8 mouse cellular contexts compared by ENCODE assay signal in the genomic region with DNA sequence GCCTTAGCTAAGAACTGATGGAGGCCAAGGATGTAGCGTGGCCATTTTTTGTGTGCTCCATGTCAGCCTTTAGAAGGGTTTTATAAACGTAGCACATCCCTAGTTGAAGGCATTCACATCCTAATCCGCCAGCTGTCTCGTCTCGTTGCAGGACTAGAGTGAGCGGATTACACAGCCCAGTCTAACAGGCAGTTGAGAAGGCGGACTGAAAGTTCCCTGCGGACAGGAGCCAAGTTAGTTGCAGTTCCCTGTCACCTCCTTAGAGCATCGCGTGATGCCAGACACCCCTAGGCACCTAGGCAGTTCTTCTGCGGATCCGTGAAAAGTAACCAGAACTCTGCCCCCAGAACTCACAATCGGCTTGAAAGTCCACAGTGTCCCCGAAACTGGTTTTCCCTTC. TPM values are rescaled to one million over a fixed set of nuclear protein-coding genes. Genes with fewer than 3 reads are reported as not detected.
DNase-seq lines count a peak whose midpoint lies in the region; ATAC-seq and TF ChIP-seq lines count a peak whose summit lies in the region.

No protein-coding gene starts in this region.

- H3K9ac ChIP-seq in intestine, embryonic 14.5 days (ENCODE audit: low read length): peak overlapping the region; percentile 98
- peak overlapping the region; percentile 66 for H3K9ac ChIP-seq in liver, embryonic 12.5 days

- peaks cover 4% of the 10 kb centered on the region; the same call in 1 of the 2 replicates for H3K4me1 ChIP-seq in bone marrow, adult 2 months (ENCODE audit: control insufficient read depth, insufficient read depth, low read length)
- H3K4me1 ChIP-seq in intestine, embryonic 14.5 days (replicated peaks; ENCODE audit: control insufficient read depth, insufficient read depth, low read length): peaks cover 9% of the 10 kb centered on the region
- peaks cover 31% of the 10 kb centered on the region for H3K4me1 ChIP-seq in liver, embryonic 12.5 days

- H3K4me3 ChIP-seq in bone marrow, adult 2 months (replicated peaks; ENCODE audit: control insufficient read depth, low read depth, low read length): peak overlapping the region; percentile 26
- peak overlapping the region; percentile 82 for H3K4me3 ChIP-seq in intestine, embryonic 14.5 days (ENCODE audit: low read depth, low read length)
- H3K4me3 ChIP-seq in liver, embryonic 12.5 days: peak overlapping the region; percentile 64
- H3K4me3 ChIP-seq in myocyte: peak overlapping the region; percentile 65

- no peak overlapping the region for H3K27ac ChIP-seq in bone marrow, adult 2 months (ENCODE audit: control insufficient read depth, insufficient read depth, low read depth, low read length, poor library complexity)
- H3K27ac ChIP-seq in intestine, embryonic 14.5 days (ENCODE audit: low read depth): peak overlapping the region; percentile 99
- H3K27ac ChIP-seq in liver, embryonic 12.5 days: peak overlapping the region; percentile 85

- H3K4me2 ChIP-seq in intestine, embryonic 14.5 days (ENCODE audit: low read length): peak overlapping the region; percentile 51
- peak overlapping the region; percentile 82 for H3K4me2 ChIP-seq in liver, embryonic 12.5 days
- peak overlapping the region; percentile 68 for H3K4me2 ChIP-seq in myocyte (ENCODE audit: low read depth)

- H3K36me3 ChIP-seq in intestine, embryonic 14.5 days (ENCODE audit: control insufficient read depth, insufficient read depth, low read length): peaks cover 24% of the 10 kb centered on the region
- peaks cover 20% of the 10 kb centered on the region for H3K36me3 ChIP-seq in liver, embryonic 12.5 days
- peaks cover 13% of the 10 kb centered on the region for H3K36me3 ChIP-seq in myocyte (ENCODE audit: control insufficient read depth, insufficient read depth)

- H3K9me3 ChIP-seq in intestine, embryonic 14.5 days (ENCODE audit: control insufficient read depth, low read length): no peaks in the 10 kb centered on the region
- no peaks in the 10 kb centered on the region for H3K9me3 ChIP-seq in liver, embryonic 12.5 days (replicated peaks)

- peaks cover 15% of the 10 kb centered on the region for H3K79me2 ChIP-seq in myocyte (ENCODE audit: control insufficient read depth, insufficient read depth)

- WGBS in bone marrow, adult 2 months: under 1% methylated on average over 14 of the region's 14 CpGs
- WGBS in intestine, embryonic 14.5 days: 3% methylated on average over 14 of the region's 14 CpGs
- WGBS in liver, embryonic 12.5 days (ENCODE audit: insufficient replicate concordance): 3% methylated on average over 14 of the region's 14 CpGs

- H3ac ChIP-seq in myocyte (ENCODE audit: control insufficient read depth, insufficient read length): peak overlapping the region; percentile 57

- DNase-seq in embryo, embryonic 10 days (ENCODE audit: low spot score): peak; percentile 59
- DNase-seq in embryo, embryonic 9.5 days (ENCODE audit: extremely low spot score): no peak
- peak; percentile 51 for DNase-seq in gastrocnemius, postnatal 10 days
- DNase-seq in intestine, embryonic 14.5 days (ENCODE audit: low spot score): peak; percentile 85
- DNase-seq in testis, postnatal 10 days (ENCODE audit: low spot score): peak; percentile 65

- no peaks in the 10 kb centered on the region for H3K27me3 ChIP-seq in intestine, embryonic 14.5 days (replicated peaks; ENCODE audit: control insufficient read depth, insufficient read depth, low read length)
- peaks cover 43% of the 10 kb centered on the region for H3K27me3 ChIP-seq in liver, embryonic 12.5 days (replicated peaks)
- H3K27me3 ChIP-seq in myocyte (ENCODE audit: control insufficient read depth, insufficient read depth, insufficient read length): no peaks in the 10 kb centered on the region

- 0 out of 2 replicates have a peak, but pooled peaks have one; percentile 21 for ATAC-seq in intestine, embryonic 14.5 days (replicated peaks; ENCODE audit: low FRiP score, low TSS enrichment, low read depth)
- ATAC-seq in liver, embryonic 12.5 days: no peak

- no peak for TF ChIP-seq POLR2A in bone marrow, adult 2 months (IDR thresholded peaks at IDR 0.05; ENCODE audit: borderline replicate concordance, control insufficient read depth, low read depth, low read length)
- TF ChIP-seq POLR2A in myocyte (IDR thresholded peaks at IDR 0.05; ENCODE audit: insufficient read length, low read depth): no peak

- no peak for TF ChIP-seq CTCF in bone marrow, adult 2 months (IDR thresholded peaks at IDR 0.05; ENCODE audit: control insufficient read depth, insufficient read depth, low read length)

TF ChIP-seq in myocyte, 11 proteins besides CTCF, POLR2A, EP300 and RAD21:
- no peak for TF ChIP-seq TCF12 (IDR thresholded peaks at IDR 0.05; ENCODE audit: insufficient read depth, poor library complexity, severe bottlenecking)
- no peak for TF ChIP-seq MAX (IDR thresholded peaks at IDR 0.05; ENCODE audit: low read depth)
- TF ChIP-seq USF1 (IDR thresholded peaks at IDR 0.05; ENCODE audit: low read depth): no peak
- TF ChIP-seq REST (IDR thresholded peaks at IDR 0.05; ENCODE audit: insufficient read depth, insufficient read length): no peak
- peak; percentile 44 for TF ChIP-seq POLR2AphosphoS2 (IDR thresholded peaks at IDR 0.05; ENCODE audit: insufficient read length, low read depth)
- peak in 1 of 3 experiments; percentile 45 for TF ChIP-seq MYOG (IDR thresholded peaks at IDR 0.05; ENCODE audit: control insufficient read depth in 1 of 3, insufficient read depth in 1 of 3, insufficient read length in 2 of 3, low read depth in 2 of 3)
- no peak for TF ChIP-seq TCF3 (IDR thresholded peaks at IDR 0.05; ENCODE audit: insufficient read length, low read depth)
- TF ChIP-seq MYOD1 (IDR thresholded peaks at IDR 0.05; ENCODE audit: control insufficient read depth in 1 of 3, insufficient read length in 2 of 3, low read depth in 2 of 3): peak in 2 of 3 experiments; percentile 43 to 64
TF ChIP-seq in myocyte: peak in this region for 3.

RNA-seq across cellular contexts. Expression of gene A930033H14Rik, which starts 0.9 kb away (rescaled TPM):
- 0.75 TPM in 1 of 2 replicates, not detected in the other for polyA plus RNA-seq in bone marrow, adult 2 months (2011; ENCODE audit: insufficient read depth, insufficient read length, low replicate concordance, missing spikeins)
- total RNA-seq in gastrocnemius, postnatal 10 days (2021): 1 to 10 TPM; 3.3 to 6.2 TPM
- polyA plus RNA-seq in intestine, embryonic 14.5 days (2014; fragmentation: Nextera tagmentation; extraction: Ambion mirVana): 2.7 and 2.8 TPM in 2 replicates
- polyA plus RNA-seq in liver, embryonic 12.5 days (2016; fragmentation: Nextera tagmentation; extraction: Ambion mirVana): 0.81 TPM in 2 replicates
- 1.9 TPM for polyA plus RNA-seq in myocyte (2012; fragmentation: generic; extraction: Trizol)

Comparison
In these comparisons a context has a peak if more than half of its experiments do, and no peak if none do; other contexts are left out.
1. H3K4me3 ChIP-seq: peak in every context shown above with its lines; median percentile 82 in intestine, embryonic 14.5 days; 65 in myocyte; 64 in liver, embryonic 12.5 days; 26 in bone marrow, adult 2 months.